Mouse (Mus musculus): ENCODE measurements around the gene Rapgef4. TPM values are rescaled to one million over a fixed set of nuclear protein-coding genes. Genes with fewer than 3 reads are reported as not detected.

Gene Rapgef4
- polyA plus RNA-seq, 1 experiment from 2014 or later, result 23.4 TPM

DNA sequence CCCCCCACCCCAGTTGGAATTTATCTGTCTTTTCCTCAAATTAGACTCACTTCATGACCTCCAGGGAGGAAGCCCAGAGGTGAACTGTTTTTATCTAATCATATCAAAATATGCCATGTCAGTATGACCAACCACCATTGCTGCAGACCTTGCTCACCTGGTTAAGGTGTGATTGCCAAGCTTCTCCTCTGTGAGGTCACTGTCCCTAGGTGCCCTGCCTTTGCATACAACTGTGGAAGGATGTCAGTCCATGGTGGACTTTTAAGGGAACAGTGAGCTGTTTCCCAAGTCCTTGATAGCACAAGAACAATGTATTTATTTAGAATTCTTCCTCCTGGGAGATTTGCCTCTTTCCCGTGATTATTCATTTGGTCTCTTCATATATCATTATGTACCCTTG is 172.8 kb downstream of the Rapgef4 start:
- Histone ChIP-seq H3K27me3 (replicated peaks; ENCODE audit: control insufficient read depth, insufficient read depth, low read length) (no peaks in the 10 kb centered on the region), H3K36me3 (ENCODE audit: control insufficient read depth, insufficient read depth) (no peaks in the 10 kb centered on the region), H3K4me3 (replicated peaks; ENCODE audit: low read length) (no peak overlapping the region), H3K4me2 (ENCODE audit: low read length) (no peak overlapping the region), H3K4me1 (replicated peaks; ENCODE audit: control insufficient read depth, insufficient read depth, low read length) (peaks cover 2% of the 10 kb centered on the region; the same call in 1 of the 2 replicates), H3K9ac (replicated peaks; ENCODE audit: low read depth, low read length) (no peak overlapping the region), H3K27ac (ENCODE audit: low read length) (no peak overlapping the region), H3K9me3 (ENCODE audit: control insufficient read depth, low read length) (no peaks in the 10 kb centered on the region)
- ATAC-seq, result no peak
- 78% methylated on average over 1 of the region's 1 CpGs for WGBS

GRCm38 (mm10) chr2:72155102-72155773 is 174.2 kb downstream of the Rapgef4 start:
- Histone ChIP-seq H3K9me3 (ENCODE audit: control insufficient read depth, low read length) (no peaks in the 10 kb centered on the region), H3K4me2 (ENCODE audit: low read length) (no peak overlapping the region), H3K4me3 (replicated peaks; ENCODE audit: low read length) (no peak overlapping the region), H3K9ac (replicated peaks; ENCODE audit: low read depth, low read length) (no peak overlapping the region), H3K4me1 (replicated peaks; ENCODE audit: control insufficient read depth, insufficient read depth, low read length) (no peaks in the 10 kb centered on the region), H3K27ac (ENCODE audit: low read length) (no peak overlapping the region), H3K27me3 (replicated peaks; ENCODE audit: control insufficient read depth, insufficient read depth, low read length) (no peaks in the 10 kb centered on the region), H3K36me3 (ENCODE audit: control insufficient read depth, insufficient read depth) (no peaks in the 10 kb centered on the region)
- 59% methylated on average over 8 of the region's 8 CpGs for WGBS
- no peak for ATAC-seq

DNA sequence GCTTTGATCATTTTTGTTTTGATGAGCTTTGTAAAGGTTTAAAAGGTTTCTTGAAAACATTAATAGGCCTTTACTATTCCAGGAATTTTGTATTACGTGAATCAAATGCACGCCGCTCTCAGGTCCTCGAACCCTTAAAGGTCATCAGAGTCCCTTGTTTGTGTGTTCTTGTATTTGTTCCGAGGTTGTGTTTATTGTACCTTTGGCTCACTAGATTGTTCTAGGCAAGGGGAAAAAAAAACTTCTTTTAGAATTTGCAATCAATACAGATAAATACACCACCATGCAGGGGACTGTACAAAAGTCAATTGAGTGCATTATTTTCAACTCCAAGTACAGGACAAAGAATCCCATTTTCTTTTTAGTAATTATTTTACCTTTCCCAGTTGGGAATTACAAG is 175.4 kb downstream of the Rapgef4 start:
- no peak for ATAC-seq
- no peak overlapping the region for H3K4me3 ChIP-seq (replicated peaks; ENCODE audit: low read length)
- no peak overlapping the region for H3K27ac ChIP-seq (ENCODE audit: low read length)
- no peak overlapping the region for H3K4me2 ChIP-seq (ENCODE audit: low read length)
- H3K4me1 ChIP-seq (replicated peaks; ENCODE audit: control insufficient read depth, insufficient read depth, low read length), result no peaks in the 10 kb centered on the region
- no peaks in the 10 kb centered on the region for H3K9me3 ChIP-seq (ENCODE audit: control insufficient read depth, low read length)
- 85% methylated on average over 5 of the region's 5 CpGs for WGBS
- no peaks in the 10 kb centered on the region for H3K27me3 ChIP-seq (replicated peaks; ENCODE audit: control insufficient read depth, insufficient read depth, low read length)
- no peak overlapping the region for H3K9ac ChIP-seq (replicated peaks; ENCODE audit: low read depth, low read length)
- H3K36me3 ChIP-seq (ENCODE audit: control insufficient read depth, insufficient read depth), result no peaks in the 10 kb centered on the region

DNA sequence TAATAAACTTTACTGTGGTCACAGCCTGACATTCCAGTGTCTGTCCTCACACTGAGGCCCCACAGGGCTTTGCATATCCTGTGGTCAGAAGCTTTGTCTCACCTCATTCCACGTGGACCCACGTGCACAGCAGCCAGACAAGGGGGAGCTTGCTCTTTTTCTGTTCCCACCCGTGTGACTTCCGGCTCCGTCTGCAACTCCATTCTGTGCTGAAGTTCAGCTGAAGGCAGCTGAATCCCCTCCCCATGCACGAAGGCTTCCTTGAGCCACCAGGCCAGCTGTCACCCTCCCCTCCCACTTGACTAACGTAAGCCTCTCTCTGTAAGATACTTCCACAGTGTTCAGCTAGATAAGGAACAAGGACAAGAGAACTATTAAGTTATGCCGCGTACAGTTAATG is 176.5 kb downstream of the Rapgef4 start:
- 22% methylated on average over 9 of the region's 9 CpGs for WGBS
- Histone ChIP-seq H3K4me2 (ENCODE audit: low read length) (no peak overlapping the region), H3K9ac (replicated peaks; ENCODE audit: low read depth, low read length) (no peak overlapping the region), H3K27ac (ENCODE audit: low read length) (no peak overlapping the region), H3K36me3 (ENCODE audit: control insufficient read depth, insufficient read depth) (no peaks in the 10 kb centered on the region), H3K9me3 (ENCODE audit: control insufficient read depth, low read length) (no peaks in the 10 kb centered on the region), H3K4me3 (replicated peaks; ENCODE audit: low read length) (no peak overlapping the region), H3K4me1 (replicated peaks; ENCODE audit: control insufficient read depth, insufficient read depth, low read length) (no peaks in the 10 kb centered on the region), H3K27me3 (replicated peaks; ENCODE audit: control insufficient read depth, insufficient read depth, low read length) (no peaks in the 10 kb centered on the region)
- peak; percentile 38; the same call in 1 of the 2 replicates for ATAC-seq

GRCm38 (mm10) chr2:72158045-72158444 is 177.0 kb downstream of the Rapgef4 start:
- ATAC-seq, result no peak
- WGBS, result 66% methylated on average over 5 of the region's 5 CpGs

DNA sequence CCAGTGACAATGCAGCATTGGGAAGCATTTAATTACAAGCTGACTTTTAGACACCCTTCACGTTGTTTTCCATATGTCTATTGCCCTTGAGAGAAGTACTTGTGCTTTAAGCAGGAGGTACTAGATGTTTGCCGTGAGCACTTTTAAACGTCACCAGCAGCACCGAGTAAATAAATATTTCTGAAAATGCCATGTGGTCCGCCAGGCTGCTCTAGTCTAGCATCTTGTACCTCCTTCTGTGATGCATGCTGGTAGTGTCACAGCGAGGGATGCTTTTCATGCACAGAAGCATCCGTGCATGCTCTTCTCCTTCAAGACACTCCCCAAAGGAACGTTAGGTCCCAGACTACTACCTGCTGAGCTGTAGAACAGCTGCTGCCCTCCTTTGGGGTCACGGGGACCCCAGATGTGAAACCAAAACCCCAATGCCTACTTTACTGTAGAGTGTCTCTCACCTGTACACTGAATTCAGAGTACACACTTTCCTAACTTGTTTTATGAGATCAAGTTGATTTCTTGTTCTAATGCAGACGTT is 177.7 kb downstream of the Rapgef4 start:
- no peak for ATAC-seq
- Histone ChIP-seq H3K4me2 (ENCODE audit: low read length) (no peak overlapping the region), H3K4me3 (replicated peaks; ENCODE audit: low read length) (no peak overlapping the region), H3K9me3 (ENCODE audit: control insufficient read depth, low read length) (no peaks in the 10 kb centered on the region), H3K9ac (replicated peaks; ENCODE audit: low read depth, low read length) (no peak overlapping the region), H3K4me1 (replicated peaks; ENCODE audit: control insufficient read depth, insufficient read depth, low read length) (no peaks in the 10 kb centered on the region), H3K27me3 (replicated peaks; ENCODE audit: control insufficient read depth, insufficient read depth, low read length) (no peaks in the 10 kb centered on the region), H3K36me3 (ENCODE audit: control insufficient read depth, insufficient read depth) (no peaks in the 10 kb centered on the region), H3K27ac (ENCODE audit: low read length) (no peak overlapping the region)
- WGBS, result 71% methylated on average over 10 of the region's 10 CpGs

More at GRCm38 (mm10) chr2:72158045-72158444, 177.0 kb downstream of the Rapgef4 start:
- H3K4me1 ChIP-seq (replicated peaks; ENCODE audit: control insufficient read depth, insufficient read depth, low read length), result no peaks in the 10 kb centered on the region
- H3K9me3 ChIP-seq (ENCODE audit: control insufficient read depth, low read length), result no peaks in the 10 kb centered on the region
- H3K9ac ChIP-seq (replicated peaks; ENCODE audit: low read depth, low read length), result no peak overlapping the region
- no peak overlapping the region for H3K27ac ChIP-seq (ENCODE audit: low read length)
- H3K4me2 ChIP-seq (ENCODE audit: low read length), result no peak overlapping the region
- H3K4me3 ChIP-seq (replicated peaks; ENCODE audit: low read length), result no peak overlapping the region
- no peaks in the 10 kb centered on the region for H3K36me3 ChIP-seq (ENCODE audit: control insufficient read depth, insufficient read depth)
- H3K27me3 ChIP-seq (replicated peaks; ENCODE audit: control insufficient read depth, insufficient read depth, low read length), result no peaks in the 10 kb centered on the region

DNA sequence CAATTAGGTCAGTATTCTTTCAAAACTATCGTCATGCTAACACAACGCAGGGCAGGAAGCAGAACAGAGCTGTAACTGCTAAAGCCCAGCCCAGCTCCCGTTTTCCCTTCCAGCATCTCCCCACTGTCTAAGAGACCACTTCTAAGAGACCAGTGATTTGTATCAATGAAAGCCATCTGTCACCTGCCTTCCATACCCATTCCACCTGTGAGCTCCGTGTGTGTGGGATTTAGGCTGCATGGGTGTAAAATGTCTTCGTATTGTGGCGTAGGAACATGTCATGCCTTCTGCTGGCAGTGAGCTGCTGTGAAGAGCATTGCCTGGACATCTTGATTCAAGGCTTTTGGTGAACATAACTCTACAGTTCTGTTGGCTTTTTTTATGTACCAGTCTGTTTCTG is 178.2 kb downstream of the Rapgef4 start:
- no peak for ATAC-seq
- 90% methylated on average over 6 of the region's 6 CpGs for WGBS

DNA sequence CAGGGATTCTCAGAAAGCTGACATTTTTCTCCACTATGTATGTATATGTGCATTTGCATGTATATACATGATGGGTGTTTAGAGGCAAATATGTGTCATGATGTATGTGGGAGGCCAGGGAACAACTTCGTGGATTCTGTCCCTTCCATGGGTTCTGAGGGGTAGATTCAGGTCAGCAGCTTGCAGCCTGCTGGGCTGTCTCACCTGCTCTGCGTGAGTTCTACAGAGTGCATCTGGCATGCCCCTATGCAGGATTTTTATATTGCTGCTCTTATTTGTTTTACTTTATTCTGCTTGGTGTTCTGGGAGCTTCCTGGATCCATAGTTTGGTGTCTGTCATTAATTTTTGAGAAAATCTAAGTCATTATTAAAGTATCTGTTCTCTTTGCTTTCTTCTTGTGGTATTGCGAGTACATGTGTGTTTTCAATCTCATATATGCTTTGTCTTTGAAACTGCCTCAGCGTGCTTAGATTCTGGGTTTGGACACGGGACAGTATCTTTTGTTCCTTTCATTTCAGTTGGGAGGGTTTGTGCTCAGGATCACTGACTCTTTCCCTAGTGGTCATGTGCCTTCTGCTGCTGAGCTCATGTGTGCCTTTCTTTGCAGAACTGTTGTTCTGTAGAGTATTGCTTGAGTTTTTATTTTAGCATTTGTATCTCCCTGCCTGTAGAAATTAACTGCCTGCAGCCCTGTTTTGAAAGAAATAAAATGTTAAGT is 184.3 kb downstream of the Rapgef4 start:
- no peak for ATAC-seq
- no peak overlapping the region for H3K27ac ChIP-seq (ENCODE audit: low read length)
- no peaks in the 10 kb centered on the region for H3K9me3 ChIP-seq (ENCODE audit: control insufficient read depth, low read length)
- no peak overlapping the region for H3K9ac ChIP-seq (replicated peaks; ENCODE audit: low read depth, low read length)
- no peaks in the 10 kb centered on the region for H3K36me3 ChIP-seq (ENCODE audit: control insufficient read depth, insufficient read depth)
- 78% methylated on average over 5 of the region's 5 CpGs for WGBS
- H3K27me3 ChIP-seq (replicated peaks; ENCODE audit: control insufficient read depth, insufficient read depth, low read length), result no peaks in the 10 kb centered on the region
- H3K4me3 ChIP-seq (replicated peaks; ENCODE audit: low read length), result no peak overlapping the region
- no peak overlapping the region for H3K4me2 ChIP-seq (ENCODE audit: low read length)
- H3K4me1 ChIP-seq (replicated peaks; ENCODE audit: control insufficient read depth, insufficient read depth, low read length), result peaks cover 2% of the 10 kb centered on the region

More for the DNA sequence above, 178.2 kb downstream of the Rapgef4 start:
- Histone ChIP-seq H3K4me2 (ENCODE audit: low read length) (no peak overlapping the region), H3K9me3 (ENCODE audit: control insufficient read depth, low read length) (no peaks in the 10 kb centered on the region), H3K27me3 (replicated peaks; ENCODE audit: control insufficient read depth, insufficient read depth, low read length) (no peaks in the 10 kb centered on the region), H3K4me3 (replicated peaks; ENCODE audit: low read length) (no peak overlapping the region), H3K36me3 (ENCODE audit: control insufficient read depth, insufficient read depth) (no peaks in the 10 kb centered on the region), H3K4me1 (replicated peaks; ENCODE audit: control insufficient read depth, insufficient read depth, low read length) (no peaks in the 10 kb centered on the region), H3K9ac (replicated peaks; ENCODE audit: low read depth, low read length) (no peak overlapping the region), H3K27ac (ENCODE audit: low read length) (no peak overlapping the region)

- Histone ChIP-seq H3K36me3 (ENCODE audit: control insufficient read depth, insufficient read depth) (no peaks in the 10 kb centered on the region), H3K4me2 (ENCODE audit: low read length) (no peak overlapping the region), H3K27ac (ENCODE audit: low read length) (no peak overlapping the region), H3K9ac (replicated peaks; ENCODE audit: low read depth, low read length) (no peak overlapping the region), H3K4me3 (replicated peaks; ENCODE audit: low read length) (no peak overlapping the region), H3K9me3 (ENCODE audit: control insufficient read depth, low read length) (no peaks in the 10 kb centered on the region), H3K27me3 (replicated peaks; ENCODE audit: control insufficient read depth, insufficient read depth, low read length) (no peaks in the 10 kb centered on the region), H3K4me1 (replicated peaks; ENCODE audit: control insufficient read depth, insufficient read depth, low read length) (peaks cover 2% of the 10 kb centered on the region)
- no peak for ATAC-seq
- 61% methylated on average over 9 of the region's 9 CpGs for WGBS
Measured at GRCm38 (mm10) chr2:72169451-72170100, 188.5 kb downstream of the Rapgef4 start.

Data from forebrain, embryonic 16.5 days (tissue).